In the genomic region with DNA sequence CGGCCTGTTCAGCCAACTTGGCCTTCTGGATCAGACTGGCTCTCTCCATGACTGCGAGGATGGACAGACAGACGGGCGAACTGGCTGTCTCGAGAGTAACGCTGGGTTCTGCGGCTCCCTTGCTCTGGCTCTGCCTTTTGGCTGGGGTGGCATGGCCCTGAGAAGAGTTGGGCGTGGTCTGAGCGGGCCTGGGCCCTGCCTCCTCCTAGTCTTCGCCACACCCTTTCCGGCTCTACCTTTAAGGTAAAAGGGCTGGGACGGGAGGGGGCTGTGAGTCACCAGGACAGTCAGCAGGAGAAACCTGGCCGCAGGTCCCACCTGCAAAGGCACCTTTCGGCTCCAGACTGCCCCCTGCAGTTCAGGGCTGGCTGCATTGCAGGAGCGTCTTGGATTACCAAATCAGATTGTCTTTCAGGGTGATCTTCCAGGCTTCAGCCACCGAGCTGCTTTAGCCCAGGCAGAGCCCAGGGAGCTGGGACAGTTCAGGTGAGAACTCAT, we compare ENCODE assay signal across 8 mouse cellular contexts. TPM values are rescaled to one million over a fixed set of nuclear protein-coding genes. Genes with fewer than 3 reads are reported as not detected.
DNase-seq lines count a peak whose midpoint lies in the region; ATAC-seq lines count a peak whose summit lies in the region.

A gene (minus strand): TSS at position 448 of the 498 bp plus-strand sequence.

- peak within 1 kb of the TSS; percentile 27 for H3K4me3 ChIP-seq in embryonic facial prominence, embryonic 14.5 days (ENCODE audit: low read depth, low read length)
- 0 out of 2 replicates have a peak within 1 kb of the TSS, but pooled peaks have one; percentile 2 for H3K4me3 ChIP-seq in hindbrain, embryonic 15.5 days
- H3K4me3 ChIP-seq in neural tube, embryonic 11.5 days (ENCODE audit: low read depth, low read length): no peak within 1 kb of the TSS

- DNase-seq in T-cell, adult 2 months (ENCODE audit: low spot score): peak; percentile 67
- DNase-seq in embryonic facial prominence, embryonic 14.5 days (ENCODE audit: low spot score): peak; percentile 90
- peak; percentile 65 for DNase-seq in liver
- peak; percentile 29 for DNase-seq in neural tube, embryonic 11.5 days (ENCODE audit: low spot score)
- peak; percentile 83 for DNase-seq in urinary bladder, adult 2 months (ENCODE audit: low spot score)
- no peak for DNase-seq in right cerebral cortex, postnatal 36 days (ENCODE audit: low spot score in 2 of 2)

- peak; percentile 55 for ATAC-seq in CD4-positive, CD25-positive, alpha-beta regulatory T cell, adult 4 months
- peak; percentile 30 for ATAC-seq in embryonic facial prominence, embryonic 14.5 days (ENCODE audit: low read depth)
- ATAC-seq in hindbrain, embryonic 15.5 days (ENCODE audit: low FRiP score, low read depth): no peak
- ATAC-seq in neural tube, embryonic 11.5 days (ENCODE audit: insufficient read depth, low FRiP score, low TSS enrichment): no peak

- peak within 1 kb of the TSS; percentile 6; the same call in 1 of the 2 replicates for H3K27ac ChIP-seq in embryonic facial prominence, embryonic 14.5 days (replicated peaks; ENCODE audit: low read depth, low read length)
- H3K27ac ChIP-seq in hindbrain, embryonic 15.5 days (replicated peaks): no peak within 1 kb of the TSS
- H3K27ac ChIP-seq in neural tube, embryonic 11.5 days (ENCODE audit: low read depth, low read length): no peak within 1 kb of the TSS

- H3K4me2 ChIP-seq in embryonic facial prominence, embryonic 14.5 days (ENCODE audit: low read depth, low read length): peak within 1 kb of the TSS; percentile 10
- H3K4me2 ChIP-seq in hindbrain, embryonic 15.5 days: peak within 1 kb of the TSS; percentile 18; the same call in 1 of the 2 replicates
- H3K4me2 ChIP-seq in neural tube, embryonic 11.5 days (ENCODE audit: low read depth): 0 out of 2 replicates have a peak within 1 kb of the TSS, but pooled peaks have one; percentile 3

- H3K36me3 ChIP-seq in embryonic facial prominence, embryonic 14.5 days (ENCODE audit: control insufficient read depth, insufficient read depth, low read length): peaks cover 29% of the 10 kb centered on the region; the same call in 1 of the 2 replicates
- peaks cover 7% of the 10 kb centered on the region; the same call in 1 of the 2 replicates for H3K36me3 ChIP-seq in hindbrain, embryonic 15.5 days
- no peaks in the 10 kb centered on the region for H3K36me3 ChIP-seq in neural tube, embryonic 11.5 days (ENCODE audit: control insufficient read depth, insufficient read depth, low read length)

- H3K4me1 ChIP-seq in embryonic facial prominence, embryonic 14.5 days (ENCODE audit: control insufficient read depth, insufficient read depth, low read length): peaks cover 7% of the 10 kb centered on the region; the same call in 1 of the 2 replicates
- H3K4me1 ChIP-seq in hindbrain, embryonic 15.5 days (replicated peaks): peaks cover 16% of the 10 kb centered on the region
- H3K4me1 ChIP-seq in neural tube, embryonic 11.5 days (ENCODE audit: control insufficient read depth, insufficient read depth, low read length): no peaks in the 10 kb centered on the region

- peaks cover 37% of the 10 kb centered on the region for H3K27me3 ChIP-seq in embryonic facial prominence, embryonic 14.5 days (replicated peaks; ENCODE audit: control insufficient read depth, insufficient read depth, low read length)
- H3K27me3 ChIP-seq in hindbrain, embryonic 15.5 days: peaks cover 51% of the 10 kb centered on the region
- H3K27me3 ChIP-seq in neural tube, embryonic 11.5 days (ENCODE audit: control insufficient read depth, insufficient read depth, low read length): peaks cover 40% of the 10 kb centered on the region

- 3% methylated on average over 16 of the region's 16 CpGs for WGBS in embryonic facial prominence, embryonic 14.5 days
- WGBS in hindbrain, embryonic 15.5 days: 3% methylated on average over 16 of the region's 16 CpGs
- 2% methylated on average over 16 of the region's 16 CpGs for WGBS in neural tube, embryonic 11.5 days

- H3K9me3 ChIP-seq in embryonic facial prominence, embryonic 14.5 days (ENCODE audit: control insufficient read depth, low read length): no peaks in the 10 kb centered on the region
- H3K9me3 ChIP-seq in hindbrain, embryonic 15.5 days: no peaks in the 10 kb centered on the region
- no peaks in the 10 kb centered on the region for H3K9me3 ChIP-seq in neural tube, embryonic 11.5 days (ENCODE audit: control insufficient read depth, low read length)

- H3K9ac ChIP-seq in embryonic facial prominence, embryonic 14.5 days (ENCODE audit: low read depth, low read length): peak within 1 kb of the TSS; percentile 11; the same call in 1 of the 2 replicates
- H3K9ac ChIP-seq in hindbrain, embryonic 15.5 days: no peak within 1 kb of the TSS
- H3K9ac ChIP-seq in neural tube, embryonic 11.5 days (ENCODE audit: low read length): no peak within 1 kb of the TSS

RNA-seq across cellular contexts. Expression of the gene that starts here (rescaled TPM):
- polyA plus RNA-seq in CD4-positive, CD25-positive, alpha-beta regulatory T cell, adult 4 months (2017; shearing (Covaris generic)): 10 to 100 TPM; 24.7 to 29.7 TPM
- polyA plus RNA-seq in embryonic facial prominence, embryonic 14.5 days (2014; fragmentation: Nextera tagmentation; extraction: Ambion mirVana): 129 and 135 TPM in 2 replicates
- 2.2 TPM in 2 replicates for polyA plus RNA-seq in hindbrain, embryonic 15.5 days (2015; fragmentation: Nextera tagmentation; extraction: Ambion mirVana)
- polyA plus RNA-seq in neural tube, embryonic 11.5 days (2014; fragmentation: Nextera tagmentation; extraction: Ambion mirVana): 18.6 and 19.3 TPM in 2 replicates
- 218 and 326 TPM in 2 replicates for polyA plus RNA-seq in urinary bladder, adult 2 months (2012; rRNA removed)

Comparison
In these comparisons a context has a peak if more than half of its experiments do, and no peak if none do; other contexts are left out.
1. ATAC-seq: peak in CD4-positive, CD25-positive, alpha-beta regulatory T cell, adult 4 months (single experiment) and embryonic facial prominence, embryonic 14.5 days (single experiment); none in hindbrain, embryonic 15.5 days (single experiment) and neural tube, embryonic 11.5 days (single experiment).
2. DNase-seq: peak in T-cell, adult 2 months (single experiment), embryonic facial prominence, embryonic 14.5 days (single experiment), liver (single experiment), neural tube, embryonic 11.5 days (single experiment) and urinary bladder, adult 2 months (single experiment); none in right cerebral cortex, postnatal 36 days (0 of 2).
3. Peak in every context shown above with its lines, with median percentiles within 50 percentile points of each other: H3K4me2 ChIP-seq.